23 mouse cellular contexts compared by ENCODE assay signal in the genomic region with DNA sequence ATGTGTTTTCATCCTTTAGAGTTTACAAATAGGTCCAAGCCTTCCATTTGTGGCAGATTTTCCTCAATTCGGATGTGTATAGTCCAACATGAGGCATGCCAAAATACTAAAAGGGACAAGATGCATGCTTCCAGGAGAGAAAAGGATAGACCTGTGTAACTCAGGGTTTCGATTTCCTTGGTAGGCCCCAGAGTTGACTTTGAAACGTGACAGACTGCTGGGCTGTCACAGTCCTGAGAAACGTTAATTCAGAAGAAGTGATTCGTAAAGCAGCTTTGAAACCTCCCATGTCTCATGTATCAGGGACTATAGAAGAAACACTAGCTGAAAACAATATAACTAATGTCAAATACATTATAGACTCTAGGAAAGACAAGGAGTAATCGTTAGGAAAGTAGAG.
"Had no signal": no experiment of that assay in that cellular context is flagged by ENCODE, and none has a peak within 500 bp of the region (broad histone marks: within the 10 kb centered on the region; RNA-seq: fewer than 3 reads in every experiment).

No protein-coding gene starts in this region.

- H3K27me3 ChIP-seq: kidney, embryonic 15.5 days; liver, embryonic 13.5 days; megakaryocyte, embryonic 14.5 days; midbrain, embryonic 15.5 days; neural tube, embryonic 12.5 days; neural tube, embryonic 15.5 days had no signal

- H3K9ac ChIP-seq: kidney, embryonic 15.5 days; liver, embryonic 13.5 days; lung, embryonic 14.5 days; midbrain, embryonic 15.5 days; neural tube, embryonic 12.5 days; neural tube, embryonic 15.5 days had no signal

- H3K27ac ChIP-seq: kidney, embryonic 15.5 days; left cerebral cortex, adult 2 months; liver, embryonic 13.5 days; midbrain, embryonic 10.5 days; midbrain, embryonic 15.5 days; neural tube, embryonic 12.5 days; neural tube, embryonic 15.5 days; stomach, postnatal 0 days had no signal

- H3K4me3 ChIP-seq: kidney, embryonic 15.5 days; left cerebral cortex, adult 2 months; liver, embryonic 13.5 days; megakaryocyte, embryonic 14.5 days; midbrain, embryonic 10.5 days; midbrain, embryonic 15.5 days; neural tube, embryonic 12.5 days; neural tube, embryonic 15.5 days had no signal

- H3K4me2 ChIP-seq: kidney, embryonic 15.5 days; liver, embryonic 13.5 days; lung, embryonic 14.5 days; midbrain, embryonic 15.5 days; neural tube, embryonic 12.5 days; neural tube, embryonic 15.5 days had no signal

- H3K9me3 ChIP-seq: kidney, embryonic 15.5 days; liver, embryonic 13.5 days; megakaryocyte, embryonic 14.5 days; midbrain, embryonic 10.5 days; midbrain, embryonic 15.5 days; neural tube, embryonic 12.5 days; neural tube, embryonic 15.5 days had no signal

- ATAC-seq: lung, postnatal 0 days; midbrain, embryonic 15.5 days had no signal

- H3K36me3 ChIP-seq: kidney, embryonic 15.5 days; liver, embryonic 13.5 days; midbrain, embryonic 10.5 days; midbrain, embryonic 15.5 days; neural tube, embryonic 12.5 days; neural tube, embryonic 15.5 days had no signal

- DNase-seq: kidney, adult 8-10 months; kidney, postnatal 10 days; kidney, postnatal 36 days; layer of hippocampus, postnatal 36 days; left cerebral cortex, postnatal 4 days; liver, embryonic 13.5 days; lung, embryonic 14.5 days; lung, postnatal 36 days; right cerebral cortex, adult 18-20 months; right cerebral cortex, postnatal 14 days; right cerebral cortex, postnatal 4 days; thymus, adult 2 months; thymus, postnatal 14 days; thymus, postnatal 4 days had no signal
